Mouse (Mus musculus) myocyte (in vitro differentiated cells): Measurements from ENCODE around the gene Cmpk2. TPM values are rescaled to one million over a fixed set of nuclear protein-coding genes. Genes with fewer than 3 reads are reported as not detected.
"Not testable (repeated sequence)": the region's sequence is repeated elsewhere in the genome, so short reads cannot be mapped to it uniquely, and the experiment has no call there.

ENCODE experiments used
- H3K27me3 ChIP-seq: one replicate; pipeline ENCODE4 v1.6.1; 2011; ENCODE audit not compliant: control insufficient read depth, insufficient read depth, insufficient read length
- H3K36me3 ChIP-seq: one replicate; pipeline ENCODE4 v1.6.1; 2011; ENCODE audit not compliant: control insufficient read depth, insufficient read depth
- H3K4me2 ChIP-seq: one replicate; pipeline ENCODE4 v1.6.1; 2011; ENCODE audit warnings: low read depth, control low read depth
- H3K4me3 ChIP-seq: one replicate; pipeline ENCODE4 v1.5.1; 2011; ENCODE audit warnings: mild to moderate bottlenecking, control low read depth, moderate library complexity
- H3K79me2 ChIP-seq: one replicate; pipeline ENCODE4 v1.6.1; 2011; ENCODE audit not compliant: control insufficient read depth, insufficient read depth
- H3ac ChIP-seq: one replicate; pipeline ENCODE4 v1.6.1; 2011; ENCODE audit not compliant: control insufficient read depth, insufficient read length
- CEBPB ChIP-seq: IDR thresholded peaks from 2 replicates; pipeline ENCODE4 v1.6.1; 2011; ENCODE audit warnings: mild to moderate bottlenecking, moderate library complexity; ENCODE audit not compliant: poor library complexity, insufficient read depth, severe bottlenecking
- E2F4 ChIP-seq: IDR thresholded peaks from one replicate; pipeline ENCODE4 v1.6.1; 2011; ENCODE audit warnings: mild to moderate bottlenecking, control low read depth, moderate library complexity; ENCODE audit not compliant: insufficient read depth
- MAX ChIP-seq: IDR thresholded peaks from one replicate; pipeline ENCODE4 v1.6.1; 2011; ENCODE audit warnings: low read depth, mild to moderate bottlenecking, control low read depth
- MYOD1 ChIP-seq, 3 experiments: IDR thresholded peaks; one replicate each; pipeline ENCODE4 v1.6.1; 2011; ENCODE audit warnings: control low read depth in 2 of 3, low read depth in 2 of 3, mild to moderate bottlenecking in 2 of 3, moderate library complexity in 1 of 3; ENCODE audit not compliant: insufficient read length in 2 of 3, control insufficient read depth in 1 of 3
- MYOG ChIP-seq, 3 experiments: IDR thresholded peaks; one replicate each; pipeline ENCODE4 v1.6.1; 2011; ENCODE audit warnings: control low read depth in 2 of 3, low read depth in 2 of 3, mild to moderate bottlenecking in 2 of 3; ENCODE audit not compliant: insufficient read length in 2 of 3, control insufficient read depth in 1 of 3, insufficient read depth in 1 of 3
- POLR2A ChIP-seq: IDR thresholded peaks from one replicate; pipeline ENCODE4 v1.6.1; 2011; ENCODE audit warnings: low read depth, mild to moderate bottlenecking, control low read depth, moderate library complexity; ENCODE audit not compliant: insufficient read length
- POLR2AphosphoS2 ChIP-seq: IDR thresholded peaks from one replicate; pipeline ENCODE4 v1.6.1; 2011; ENCODE audit warnings: low read depth, control low read depth; ENCODE audit not compliant: insufficient read length
- REST ChIP-seq: IDR thresholded peaks from one replicate; pipeline ENCODE4 v1.6.1; 2011; ENCODE audit warnings: mild to moderate bottlenecking, control low read depth, moderate library complexity; ENCODE audit not compliant: insufficient read depth, insufficient read length
- SRF ChIP-seq: IDR thresholded peaks from one replicate; pipeline ENCODE4 v1.6.1; 2011; ENCODE audit warnings: low read depth; ENCODE audit not compliant: control insufficient read depth, insufficient read length
- TCF12 ChIP-seq: IDR thresholded peaks from one replicate; pipeline ENCODE4 v1.6.1; 2011; ENCODE audit warnings: mild to moderate bottlenecking, control low read depth; ENCODE audit not compliant: poor library complexity, insufficient read depth, severe bottlenecking
- TCF3 ChIP-seq: IDR thresholded peaks from one replicate; pipeline ENCODE4 v1.6.1; 2011; ENCODE audit warnings: low read depth, control low read depth; ENCODE audit not compliant: insufficient read length
- USF1 ChIP-seq: IDR thresholded peaks from one replicate; pipeline ENCODE4 v1.6.1; 2011; ENCODE audit warnings: low read depth, mild to moderate bottlenecking, control low read depth, moderate library complexity
- polyA plus RNA-seq: library from polyadenylated mRNA; unstranded; fragments of >200 nt; fragmentation: generic; extraction: Trizol; gene quantifications from one replicate; pipeline ENCODE4 v1.2.1, GENCODE M21; 2012; ENCODE audit warnings: missing spikeins

Cmpk2 gene
- not detected for polyA plus RNA-seq

DNA sequence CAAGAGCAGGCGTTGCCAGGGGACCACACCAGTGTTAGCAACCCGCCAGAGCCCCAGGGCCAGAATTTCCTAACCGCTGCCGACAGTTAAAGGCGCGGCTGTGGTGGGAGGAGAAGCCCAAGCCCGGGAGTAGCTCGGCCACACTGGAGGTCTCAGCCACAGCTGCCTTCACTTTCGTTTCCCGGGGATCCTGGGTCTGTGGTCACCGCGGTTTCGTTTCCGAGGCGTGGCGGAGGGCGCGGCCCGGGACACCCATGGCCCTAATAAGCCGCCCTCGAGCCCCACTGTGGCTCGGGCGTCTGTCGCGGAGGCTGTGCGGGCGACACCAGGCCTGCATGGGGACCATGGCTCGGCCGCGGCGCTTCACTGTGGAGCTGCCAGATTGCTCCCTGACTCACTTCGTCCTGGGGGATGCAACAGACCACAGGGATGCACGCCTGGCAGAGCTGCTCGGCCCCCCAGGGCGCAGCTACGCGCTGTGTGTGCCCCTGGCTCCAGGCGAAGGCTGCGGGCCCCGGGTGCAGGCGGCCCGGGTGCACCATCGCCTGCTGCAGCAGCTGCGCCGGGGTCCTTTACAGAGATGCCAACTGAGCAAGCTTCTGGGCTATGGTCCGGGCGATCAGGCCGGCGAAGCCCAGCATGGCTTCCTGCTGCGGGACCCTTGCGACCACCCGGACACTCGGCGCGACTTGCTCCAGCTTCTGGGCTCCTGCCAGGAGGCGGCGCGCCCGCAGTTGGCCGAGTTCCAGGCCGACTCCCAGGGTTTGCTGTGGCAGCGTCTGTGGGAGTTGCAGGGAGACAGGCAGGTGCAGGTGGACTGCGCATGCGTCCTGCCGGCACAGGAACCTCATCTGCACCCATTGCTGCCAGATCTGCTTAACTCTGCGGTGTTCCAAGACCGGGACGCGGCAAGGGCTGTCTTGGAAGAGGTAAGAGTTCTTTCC lies at the start of gene Cmpk2:
Gene Cmpk2 (plus strand): TSS at position 107 of the 944 bp plus-strand sequence.
- Histone ChIP-seq H3K4me2 (peak within 1 kb of the TSS; percentile 67), H3K27me3 (no peaks in the 10 kb centered on the region), H3K36me3 (no peaks in the 10 kb centered on the region), H3K79me2 (no peaks in the 10 kb centered on the region), H3K4me3 (no peak within 1 kb of the TSS), H3ac (no peak within 1 kb of the TSS)
- TF ChIP-seq TCF3 (peak; percentile 5), TCF12 (no peak), MYOD1 (IDR thresholded peaks at IDR 0.05; ENCODE audit: control insufficient read depth in 1 of 3, insufficient read length in 2 of 3, low read depth in 2 of 3) (peak in 2 of 3 experiments; percentile 4 to 46), MYOG (IDR thresholded peaks at IDR 0.05; ENCODE audit: control insufficient read depth in 1 of 3, insufficient read depth in 1 of 3, insufficient read length in 2 of 3, low read depth in 2 of 3) (peak in 1 of 3 experiments; percentile 48)

DNA sequence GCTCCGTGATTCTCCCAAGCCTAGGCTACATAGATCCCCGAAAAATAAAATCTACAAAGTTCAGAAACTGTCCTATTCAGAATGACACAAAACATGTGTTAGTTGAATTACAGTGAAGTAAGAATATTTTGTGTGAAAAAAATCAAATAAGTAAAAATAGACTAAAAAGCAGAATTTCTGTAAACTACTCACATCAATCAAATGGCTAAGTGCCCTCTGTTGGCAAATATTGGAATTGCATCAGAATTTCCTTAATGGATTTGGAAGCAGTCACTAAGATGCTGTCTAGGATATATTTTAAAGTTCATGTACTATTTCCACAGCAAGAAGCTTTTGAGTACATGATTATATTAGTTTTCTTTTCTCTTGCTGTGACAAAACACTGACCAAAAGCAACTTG lies 44.2 kb upstream of the Cmpk2 start:
- no peak overlapping the region for H3ac ChIP-seq
- no peak overlapping the region for H3K4me2 ChIP-seq
- no peaks in the 10 kb centered on the region for H3K79me2 ChIP-seq
- no peak for TF ChIP-seq TCF12
- TF ChIP-seq POLR2A = no peak
- no peak for TF ChIP-seq POLR2AphosphoS2
- TF ChIP-seq SRF = no peak
- no peak for TF ChIP-seq MYOD1 (IDR thresholded peaks at IDR 0.05; ENCODE audit: control insufficient read depth in 1 of 3, insufficient read length in 2 of 3, low read depth in 2 of 3)
- no peak for TF ChIP-seq TCF3
- TF ChIP-seq MAX = no peak
- H3K4me3 ChIP-seq = no peak overlapping the region
- H3K36me3 ChIP-seq = no peaks in the 10 kb centered on the region
- no peaks in the 10 kb centered on the region for H3K27me3 ChIP-seq

DNA sequence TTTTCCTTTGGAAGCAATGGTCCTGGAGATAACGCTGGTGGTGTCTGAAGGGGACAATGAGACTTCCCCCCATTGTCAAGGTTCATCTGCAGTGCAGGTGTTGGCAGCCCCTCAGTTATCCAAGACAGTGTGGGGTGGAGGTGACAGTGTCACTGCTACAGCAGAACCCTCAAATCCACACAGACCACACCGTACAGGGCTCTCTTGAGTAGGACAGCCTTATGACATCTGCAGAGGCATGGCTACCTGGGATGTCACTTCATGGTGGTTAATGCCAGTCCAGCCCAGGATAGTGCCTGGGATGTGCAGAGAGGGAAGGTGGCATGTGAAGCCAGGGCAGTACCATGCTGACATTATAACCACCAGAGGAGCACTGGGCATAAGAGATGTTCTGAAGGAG lies 40.2 kb upstream of the Cmpk2 start:
- H3K27me3 ChIP-seq, H3K4me2 ChIP-seq, H3K36me3 ChIP-seq, H3K79me2 ChIP-seq, H3K4me3 ChIP-seq, H3ac ChIP-seq: not testable (repeated sequence)

DNA sequence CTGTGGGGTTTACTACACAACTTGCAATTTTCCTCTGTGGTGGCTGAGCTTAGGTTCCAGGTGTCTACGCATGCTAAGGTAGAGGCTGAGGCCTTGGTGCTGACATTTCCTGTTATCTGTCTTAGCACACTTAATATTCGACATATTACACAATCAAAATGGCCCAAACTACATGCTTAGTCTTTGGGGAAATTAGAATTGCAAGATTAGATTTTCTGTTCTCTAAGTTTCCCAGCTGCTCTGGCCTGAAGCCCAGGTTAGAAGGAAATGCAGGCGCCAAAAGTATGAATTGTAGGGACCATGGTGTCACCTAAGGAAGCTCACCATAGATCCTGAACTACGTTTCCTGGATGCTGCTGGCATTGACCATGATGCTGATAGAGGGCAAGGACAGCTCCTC lies 32.7 kb upstream of the Cmpk2 start:
- Histone ChIP-seq H3K36me3 (no peaks in the 10 kb centered on the region), H3K27me3 (no peaks in the 10 kb centered on the region), H3K4me3 (no peak overlapping the region), H3ac (no peak overlapping the region), H3K79me2 (no peaks in the 10 kb centered on the region), H3K4me2 (no peak overlapping the region)
- TF ChIP-seq TCF3 = no peak
- TF ChIP-seq REST = no peak
- no peak for TF ChIP-seq E2F4
- TF ChIP-seq USF1 = no peak
- no peak for TF ChIP-seq SRF
- TF ChIP-seq POLR2A = no peak
- TF ChIP-seq MYOG (IDR thresholded peaks at IDR 0.05; ENCODE audit: control insufficient read depth in 1 of 3, insufficient read depth in 1 of 3, insufficient read length in 2 of 3, low read depth in 2 of 3) = no peak
- TF ChIP-seq TCF12 = no peak
- TF ChIP-seq MAX = no peak
- no peak for TF ChIP-seq MYOD1 (IDR thresholded peaks at IDR 0.05; ENCODE audit: control insufficient read depth in 1 of 3, insufficient read length in 2 of 3, low read depth in 2 of 3)
- no peak for TF ChIP-seq CEBPB
- TF ChIP-seq POLR2AphosphoS2 = no peak

DNA sequence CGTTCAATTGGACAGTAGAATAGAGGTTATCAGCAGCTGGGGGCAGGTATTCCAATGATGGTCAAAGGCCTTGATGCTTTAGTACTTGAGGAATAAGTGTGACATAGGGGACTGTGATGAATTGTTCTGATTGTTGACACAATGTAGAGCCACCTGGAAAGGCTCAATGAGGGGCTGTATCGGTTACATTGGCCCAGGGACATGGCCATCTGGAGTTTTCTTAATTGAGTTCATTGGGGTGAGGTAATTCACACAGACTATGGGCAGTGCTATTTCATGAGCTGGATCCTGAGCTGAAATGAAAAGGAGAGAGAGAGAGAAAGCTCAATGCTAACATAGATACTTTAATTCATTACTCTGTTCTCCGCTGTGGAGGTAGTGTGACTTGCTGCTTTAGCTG lies 31.1 kb upstream of the Cmpk2 start:
- no peaks in the 10 kb centered on the region for H3K79me2 ChIP-seq
- no peaks in the 10 kb centered on the region for H3K27me3 ChIP-seq
- H3ac ChIP-seq = no peak overlapping the region
- no peaks in the 10 kb centered on the region for H3K36me3 ChIP-seq
- no peak for TF ChIP-seq REST
- H3K4me3 ChIP-seq = no peak overlapping the region
- no peak overlapping the region for H3K4me2 ChIP-seq

DNA sequence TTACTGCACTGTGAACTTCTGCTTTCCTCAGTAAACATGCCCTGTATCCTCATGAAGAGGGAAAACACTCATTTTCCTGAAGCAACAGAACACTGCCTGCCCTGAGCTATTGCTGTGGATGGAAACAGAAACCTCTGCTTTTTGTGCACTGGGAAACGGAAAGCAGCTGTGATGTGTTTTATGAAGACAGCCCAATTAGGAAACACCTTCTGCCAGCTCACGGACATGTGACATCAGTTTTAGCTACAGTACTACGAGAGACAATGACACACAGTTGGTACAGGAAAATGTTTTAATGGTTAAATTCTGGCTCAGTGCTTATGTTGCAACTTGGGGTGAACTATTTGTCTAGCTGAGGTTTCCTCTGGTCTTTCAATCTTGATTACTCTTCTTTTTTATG lies 29.6 kb upstream of the Cmpk2 start:
- Histone ChIP-seq H3ac (no peak overlapping the region), H3K79me2 (no peaks in the 10 kb centered on the region), H3K36me3 (no peaks in the 10 kb centered on the region), H3K27me3 (no peaks in the 10 kb centered on the region), H3K4me3 (no peak overlapping the region), H3K4me2 (no peak overlapping the region)
- TF ChIP-seq MAX = no peak
